Mouse (Mus musculus) lung, postnatal 4 days (tissue): ENCODE measurements around the gene Tmem132c.
A peak's percentile ranks its signal among the peaks of the same experiment; 100 is the strongest.

Source experiments
- DNase-seq, 2 experiments: peaks; one replicate each; pipeline ENCODE4 v3.0.0; 2021

Gene Tmem132c

DNA sequence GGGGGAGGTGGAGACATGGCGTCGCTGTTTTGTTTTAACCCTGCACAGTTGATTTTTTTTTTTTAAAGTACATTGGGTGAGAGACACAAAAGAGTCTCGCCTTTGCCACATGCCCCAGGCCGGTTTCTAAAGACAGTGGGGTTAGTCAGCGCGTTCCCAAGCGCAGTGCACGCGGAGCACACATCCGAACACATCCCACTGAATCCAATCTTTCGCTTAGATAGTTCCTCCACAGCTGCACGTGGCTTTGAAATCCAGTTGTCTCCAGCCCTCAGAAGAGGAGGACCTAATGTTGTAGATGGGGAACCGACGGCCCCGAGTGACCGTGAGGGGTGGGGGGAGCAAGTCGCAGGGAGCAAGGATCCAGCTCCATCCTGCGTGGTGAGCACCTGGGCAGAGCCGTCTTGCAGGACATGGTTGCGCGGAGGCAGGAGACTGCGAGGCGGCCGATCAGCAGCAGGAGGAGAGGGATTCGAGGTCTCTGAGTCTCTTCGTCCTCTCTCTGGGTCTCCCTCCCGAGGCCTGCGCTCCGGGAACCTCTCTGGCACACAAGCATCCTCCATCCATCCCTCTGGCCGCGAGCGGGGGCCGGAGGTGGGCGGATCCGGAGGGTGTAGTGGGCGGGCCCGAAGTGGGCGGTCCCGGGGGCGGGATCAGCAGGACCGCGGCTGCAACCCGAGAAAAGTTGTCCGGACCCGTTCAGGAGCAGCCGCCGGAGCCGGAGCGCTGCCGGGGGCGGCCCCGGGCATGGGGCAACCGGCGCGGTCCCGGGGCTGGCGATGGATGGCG lies at the start of gene Tmem132c:
TSS of gene Tmem132c (plus strand) at position 673 of the 789 bp plus-strand sequence.
- DNase-seq: peak; percentile 91 to 93

DNA sequence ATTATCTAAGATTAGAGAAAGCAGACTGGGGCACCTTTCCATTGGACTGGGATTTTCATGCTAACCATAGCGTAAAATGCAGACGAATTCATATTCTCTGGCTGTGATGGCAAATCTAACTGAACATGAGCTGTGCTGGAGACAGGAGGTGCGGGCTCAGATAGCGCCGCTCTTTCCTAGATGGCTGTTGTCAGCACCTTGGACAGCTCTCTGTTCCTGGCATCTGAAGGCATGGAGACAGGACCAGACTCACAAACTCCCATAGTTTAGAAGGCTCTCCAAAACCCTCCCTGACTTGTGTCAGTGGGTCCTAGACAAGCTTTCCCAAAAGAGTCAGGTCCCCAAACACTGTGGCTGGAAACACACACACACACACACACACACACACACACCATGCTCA lies 49.7 kb upstream of the Tmem132c start:
- DNase-seq: peak; percentile 24 to 39

DNA sequence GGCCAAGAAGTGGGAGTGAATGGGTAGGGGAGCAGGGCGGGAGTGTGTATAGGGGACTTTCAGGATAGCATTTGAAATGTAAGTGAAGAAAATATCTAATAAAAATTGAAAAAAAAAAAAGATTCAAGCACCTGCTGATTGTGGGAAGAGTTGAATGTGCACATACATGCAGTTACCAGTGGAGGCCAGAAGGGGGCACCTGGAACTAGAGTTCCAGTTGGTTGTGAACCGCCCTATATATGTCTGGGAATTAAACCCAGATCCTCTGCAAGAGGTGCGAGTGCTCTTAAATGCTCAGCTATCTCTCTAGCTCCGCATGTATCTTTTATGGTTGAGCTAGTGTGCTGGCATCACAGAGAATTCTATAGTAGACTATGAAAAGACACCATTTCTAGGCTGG lies 42.8 kb upstream of the Tmem132c start:
- DNase-seq: peak in 1 of 2 experiments; percentile 5

DNA sequence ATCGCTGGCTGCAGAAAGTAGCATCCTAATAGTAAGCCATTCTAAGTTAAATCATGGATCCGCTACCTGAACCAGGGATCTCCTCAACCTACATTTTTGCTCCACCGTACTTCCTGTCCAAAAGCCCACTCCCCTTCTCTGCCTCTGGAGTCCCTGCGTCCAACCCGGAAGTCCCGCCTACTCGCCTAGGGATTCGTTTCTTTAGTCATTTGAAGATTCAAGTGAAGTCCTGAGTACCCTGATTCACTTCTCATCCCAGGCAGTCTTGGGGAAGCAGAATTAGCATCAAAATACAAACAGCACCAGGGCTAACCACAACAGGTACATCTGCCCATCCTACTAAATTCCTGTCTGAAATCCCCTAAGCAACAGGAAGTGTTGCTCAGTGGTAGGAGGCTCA lies 36.7 kb upstream of the Tmem132c start:
- DNase-seq: no peak

DNA sequence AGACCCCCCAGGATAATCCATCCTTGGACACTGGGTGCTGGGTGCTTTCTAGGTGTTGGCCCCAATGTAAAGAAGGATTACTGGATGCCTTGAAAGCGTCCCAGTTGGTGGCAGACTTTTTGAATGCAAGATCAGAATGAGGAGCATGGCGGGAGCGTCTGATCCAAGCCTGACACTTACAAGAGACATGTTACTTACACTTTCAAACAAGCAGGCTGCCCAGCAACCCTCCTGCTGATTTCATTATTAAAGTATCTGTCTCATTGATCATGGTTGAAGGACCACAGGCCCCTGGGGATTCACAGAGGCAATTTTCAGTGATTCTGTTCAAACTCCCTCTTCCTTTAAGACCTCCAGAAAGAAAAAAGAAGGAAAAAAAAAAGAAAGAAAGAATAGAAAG lies 25.2 kb upstream of the Tmem132c start:
- DNase-seq: no peak

DNA sequence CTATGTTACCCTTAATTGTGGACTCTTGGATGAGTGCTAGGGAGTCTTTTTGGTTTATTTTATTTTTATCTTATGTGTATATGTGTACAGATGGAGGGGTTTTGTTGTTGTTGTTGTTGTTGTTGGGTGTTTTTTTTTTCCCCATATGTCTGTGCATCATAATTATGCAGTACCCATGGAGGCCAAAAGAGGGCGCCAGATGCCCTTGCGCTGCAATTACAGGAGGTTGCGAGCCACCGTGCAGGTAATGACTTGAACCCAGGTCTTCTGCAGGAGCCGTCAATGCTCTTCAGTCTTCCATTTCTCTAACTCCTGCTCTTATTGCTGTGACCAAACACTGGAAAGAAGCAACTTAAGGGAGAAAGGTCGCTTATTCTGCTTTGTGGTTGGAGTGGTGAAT lies 23.9 kb upstream of the Tmem132c start:
- no peak for DNase-seq

DNA sequence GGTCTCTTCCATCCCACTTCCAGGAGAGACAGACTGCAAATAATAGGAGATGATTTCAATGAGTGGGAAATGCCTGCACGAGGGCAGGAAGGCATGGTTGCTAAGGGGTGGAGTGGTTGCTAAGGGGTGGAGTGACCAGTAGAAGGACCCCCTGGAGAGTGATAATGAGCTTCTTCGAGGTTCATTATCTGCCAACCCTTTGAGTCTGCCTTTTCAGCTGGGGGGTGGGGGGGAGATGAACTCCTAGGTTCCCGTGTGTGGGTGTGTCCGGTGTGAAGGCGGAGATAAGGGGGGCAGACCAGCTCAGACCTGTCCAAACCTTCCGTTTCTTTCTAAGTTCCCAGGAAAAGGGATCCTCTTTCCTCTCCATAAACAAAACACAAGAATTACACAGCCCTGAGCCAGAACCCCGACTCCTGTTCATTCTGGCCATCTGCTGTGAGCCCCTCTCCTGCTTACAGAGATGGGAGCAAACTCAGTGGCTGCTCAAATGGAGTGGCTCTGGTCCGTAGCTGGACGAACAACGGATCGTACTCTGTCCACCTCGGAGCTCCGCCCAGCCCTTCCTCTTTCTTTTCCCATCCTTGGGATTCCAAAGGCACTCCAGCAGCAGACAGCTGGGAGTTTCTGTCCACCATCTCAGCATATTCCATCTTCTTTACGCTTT lies 13.5 kb upstream of the Tmem132c start:
- DNase-seq: no peak

DNA sequence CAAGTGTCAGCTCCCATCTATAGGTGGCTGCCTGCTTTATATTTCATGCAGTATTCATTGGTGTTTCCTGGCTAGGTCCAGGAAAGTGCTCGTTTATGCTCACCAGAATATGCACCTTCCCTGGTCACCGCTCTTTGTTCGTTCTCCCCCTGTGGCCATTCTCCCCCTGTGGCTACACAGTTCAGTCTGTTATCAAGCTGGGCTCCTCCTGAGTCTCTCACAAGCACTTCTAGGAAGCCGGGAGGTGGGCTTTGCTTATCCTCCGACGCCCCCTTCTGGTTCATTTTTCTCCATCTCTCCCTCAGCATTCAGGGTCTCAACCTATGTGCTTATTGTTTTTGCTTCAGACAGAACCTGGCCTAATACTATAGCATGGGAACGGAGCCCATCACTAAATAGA lies 6.9 kb upstream of the Tmem132c start:
- no peak for DNase-seq

DNA sequence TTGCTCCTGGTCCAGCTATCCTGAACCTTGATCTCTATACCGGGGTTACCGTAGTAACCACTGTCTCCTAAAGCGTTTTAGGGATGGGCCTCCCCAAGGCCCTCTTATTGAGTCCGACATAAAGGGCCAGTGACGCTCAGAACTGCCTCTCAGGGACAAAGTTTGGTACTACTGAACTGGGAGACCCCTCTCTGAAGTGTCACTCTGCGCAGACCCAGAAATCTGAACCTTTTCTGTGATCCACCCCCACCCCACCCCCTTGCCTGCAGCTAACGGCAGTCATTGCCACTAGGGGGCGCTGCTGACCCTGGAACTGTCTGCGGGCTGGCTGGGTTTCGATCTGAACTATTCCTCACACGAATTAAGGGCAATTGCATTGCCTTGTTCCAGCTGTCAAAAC lies 6.4 kb upstream of the Tmem132c start:
- peak; percentile 73 to 83 for DNase-seq

DNA sequence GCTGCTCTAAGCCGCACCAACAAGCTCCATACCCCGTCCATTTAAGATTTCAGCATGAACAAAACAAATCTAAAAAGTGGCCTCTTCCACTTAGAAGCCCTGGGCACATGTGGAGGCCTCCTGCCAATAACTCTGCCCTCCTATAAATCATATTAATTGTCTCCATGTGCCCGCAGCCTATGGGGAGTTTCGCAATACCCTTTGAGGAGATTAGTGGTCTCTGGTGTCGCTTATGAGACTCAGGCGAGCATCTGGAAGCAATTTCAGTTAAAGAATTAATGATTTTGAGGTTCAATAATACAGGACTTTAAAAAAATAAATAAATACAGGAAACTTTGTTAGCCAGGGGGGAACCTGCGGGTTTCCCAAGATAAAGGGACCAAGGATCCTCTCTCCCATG lies 1.9 kb upstream of the Tmem132c start:
- no peak for DNase-seq

DNA sequence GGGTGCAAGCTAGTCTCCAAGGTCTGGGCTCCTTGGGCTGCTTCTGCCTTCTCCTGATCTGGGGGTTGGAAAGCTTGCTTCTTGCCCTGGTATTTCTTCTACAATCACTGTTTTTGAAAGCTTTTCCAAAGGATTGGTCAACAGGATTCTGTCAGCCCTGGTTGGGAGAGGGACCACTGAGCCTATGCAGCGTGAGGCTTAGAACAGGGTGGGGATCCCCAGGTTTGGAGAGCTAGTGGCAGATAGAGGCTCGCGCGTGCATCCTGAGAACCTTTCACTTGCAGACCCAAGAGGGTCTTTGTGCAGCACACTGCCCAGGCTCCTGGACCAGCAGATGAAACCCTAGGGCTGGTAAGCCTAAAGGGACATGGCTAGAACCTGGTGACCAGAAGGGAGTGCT lies 962 bp upstream of the Tmem132c start:
- no peak for DNase-seq

DNA sequence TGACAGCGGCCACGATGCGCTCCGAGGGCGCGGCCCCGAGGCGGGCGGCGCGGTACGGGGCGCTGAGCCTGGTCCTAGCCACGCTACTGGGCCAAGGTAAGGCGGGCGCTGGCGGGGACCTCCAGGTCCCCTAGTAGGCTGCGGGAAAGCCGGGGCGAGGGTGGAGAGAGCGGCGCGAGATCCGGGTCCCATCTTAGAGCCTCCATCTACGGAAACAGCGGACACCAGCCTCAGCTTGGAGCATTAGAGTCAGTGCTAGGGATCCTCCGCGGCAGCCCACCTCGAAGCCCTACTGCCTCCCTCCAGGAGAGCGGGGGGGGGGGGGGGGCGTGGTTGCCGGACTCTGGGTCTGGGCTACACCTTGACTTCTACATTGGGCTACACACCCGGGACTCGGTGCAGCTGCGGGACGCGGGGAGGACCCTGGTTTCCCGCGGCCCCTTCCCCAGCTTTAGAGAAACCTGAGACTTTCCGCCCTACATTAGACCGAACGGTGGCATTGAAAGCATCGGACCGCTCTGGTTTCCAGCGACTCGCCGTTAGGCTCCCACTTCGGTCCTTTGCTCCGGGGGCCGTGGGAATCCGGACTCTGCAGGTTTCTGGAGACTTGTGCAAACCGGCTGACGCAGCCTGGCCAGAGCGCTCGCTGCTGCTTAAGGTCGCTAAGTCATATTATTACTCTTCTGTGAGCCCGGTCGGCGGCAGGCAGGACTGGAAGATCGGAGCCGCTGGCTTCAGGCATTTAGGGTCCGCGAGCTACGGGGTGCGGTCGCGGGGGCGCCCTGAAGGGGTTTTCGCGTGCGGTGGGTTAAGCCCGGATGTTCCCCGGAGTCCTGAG lies 536 bp downstream of the Tmem132c start:
- DNase-seq: peak; percentile 23 to 43

DNA sequence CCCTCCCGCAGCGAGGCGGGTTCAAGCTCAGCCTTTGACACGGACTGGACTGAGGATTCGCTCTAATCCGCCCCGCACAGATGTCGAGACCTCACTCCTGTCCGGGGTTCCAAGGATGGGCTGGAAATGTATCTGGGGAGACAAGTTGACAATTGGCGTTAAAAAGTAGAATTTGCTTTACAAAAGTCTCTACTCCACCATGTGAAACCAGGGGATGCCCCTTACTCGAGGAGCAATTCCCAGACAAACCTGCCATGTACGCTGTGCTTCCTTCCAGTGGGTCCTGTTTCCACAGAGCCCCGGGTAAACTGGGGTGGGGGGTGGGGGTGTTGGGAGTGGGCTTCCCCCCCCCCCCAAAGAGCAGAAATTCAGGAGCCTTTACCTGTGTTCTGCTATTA lies 1.2 kb downstream of the Tmem132c start:
- no peak for DNase-seq

DNA sequence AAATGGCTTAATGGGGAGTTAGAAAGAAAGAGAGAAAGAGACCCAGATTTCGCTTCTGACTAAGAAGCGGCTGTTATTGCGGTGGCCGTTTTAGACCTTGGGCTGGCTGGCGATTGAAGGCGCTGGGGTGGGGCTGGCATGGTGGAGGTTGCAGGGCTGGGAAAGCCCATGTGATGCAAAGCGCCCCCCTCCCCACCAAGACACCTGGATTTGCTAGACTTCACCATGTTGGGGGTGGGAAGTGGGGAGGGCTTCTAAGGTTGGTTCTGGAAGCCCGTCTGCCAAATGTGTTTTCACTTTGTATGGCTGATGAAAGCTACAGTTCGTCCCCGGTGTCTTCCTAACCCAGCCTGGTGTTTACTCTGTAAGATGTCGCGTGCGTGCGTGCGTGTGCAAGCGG lies 1.6 kb downstream of the Tmem132c start:
- no peak for DNase-seq

DNA sequence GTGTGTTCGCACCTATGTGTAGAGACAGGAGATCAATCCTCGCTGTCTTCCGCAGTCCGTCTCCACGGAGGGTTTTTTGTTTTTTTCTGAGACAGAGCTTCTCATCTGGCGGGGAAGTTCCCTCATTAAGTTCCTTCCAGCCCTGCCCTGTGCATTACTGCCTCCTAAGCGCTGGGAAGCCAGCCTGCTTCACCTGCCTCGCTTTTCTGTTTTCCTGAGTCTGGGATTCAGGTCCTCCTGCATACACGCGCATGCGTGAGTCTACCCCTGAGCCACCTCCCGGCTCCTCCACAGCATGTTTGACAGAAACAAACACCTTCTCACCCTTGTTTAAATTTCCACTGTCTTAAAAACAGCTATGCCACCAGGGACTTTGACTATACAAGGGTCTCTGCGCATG lies 2.0 kb downstream of the Tmem132c start:
- no peak for DNase-seq

DNA sequence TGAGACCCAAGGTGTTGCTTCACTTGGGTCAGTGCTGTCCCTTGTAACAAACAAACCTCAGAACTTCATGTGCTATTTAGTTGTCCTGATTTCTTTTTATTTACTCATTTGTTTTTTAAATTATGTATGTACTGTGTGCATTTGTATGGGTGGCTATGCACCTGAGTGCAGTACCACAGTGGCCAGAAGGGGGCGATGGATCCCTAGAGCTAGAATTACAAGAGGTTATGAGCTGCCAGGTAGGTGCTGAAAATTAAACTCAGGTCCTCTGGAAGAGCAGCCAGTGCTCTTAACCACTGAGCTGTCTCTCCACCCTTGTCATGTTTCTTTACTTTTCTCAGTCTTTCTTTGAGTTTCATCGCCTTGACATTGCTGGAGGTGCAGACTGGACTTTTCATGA lies 11.7 kb downstream of the Tmem132c start:
- DNase-seq: no peak

DNA sequence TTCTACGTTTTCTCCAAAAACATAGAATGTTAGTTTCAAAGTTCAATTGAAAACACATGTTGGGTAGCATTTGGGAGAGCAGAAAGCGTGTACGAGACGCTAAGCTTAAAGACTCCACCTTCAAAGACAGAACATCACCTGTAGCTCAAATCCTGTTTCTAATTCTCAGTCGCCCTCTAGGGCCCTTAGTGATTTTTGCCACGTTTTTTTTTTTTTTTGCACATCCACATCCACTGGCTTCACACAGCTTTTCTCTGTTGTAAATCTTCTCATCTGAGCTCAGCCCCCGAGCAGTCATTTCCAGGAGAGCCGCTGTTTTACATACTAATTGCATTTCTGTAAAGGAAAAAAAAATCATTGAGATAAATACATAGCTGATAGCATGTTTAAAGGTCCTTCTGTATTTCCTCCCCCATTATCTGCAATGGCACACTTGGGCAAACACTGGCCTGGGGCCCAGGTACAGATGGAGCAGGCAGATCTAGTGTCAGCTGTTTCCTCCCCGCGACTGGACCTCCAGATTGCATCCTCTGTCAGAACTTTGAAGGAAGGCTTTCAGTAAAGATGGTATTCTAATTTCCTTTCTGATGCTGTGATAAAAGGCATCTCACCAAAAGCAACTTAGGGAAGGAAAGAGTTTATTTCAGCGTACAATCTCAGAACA lies 15.5 kb downstream of the Tmem132c start:
- DNase-seq: no peak

DNA sequence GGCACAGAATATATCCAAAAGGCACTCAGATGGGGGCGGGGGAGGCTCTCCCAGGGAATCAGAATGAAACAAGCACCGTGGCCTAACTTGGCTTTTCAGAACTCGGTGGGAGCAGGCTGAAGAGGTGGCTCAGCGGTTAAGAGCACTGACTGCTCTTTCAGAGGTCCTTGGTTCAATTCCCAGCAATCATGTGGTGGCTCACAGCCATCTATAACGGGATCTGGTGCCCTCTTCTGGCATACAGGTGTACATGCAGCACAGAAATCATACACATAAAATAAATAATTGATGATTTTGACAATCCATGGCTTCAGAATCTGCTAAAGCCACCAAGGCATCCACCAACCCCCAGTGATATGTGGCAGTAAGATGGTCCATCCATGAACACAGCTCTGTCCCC lies 20.5 kb downstream of the Tmem132c start:
- no peak for DNase-seq

DNA sequence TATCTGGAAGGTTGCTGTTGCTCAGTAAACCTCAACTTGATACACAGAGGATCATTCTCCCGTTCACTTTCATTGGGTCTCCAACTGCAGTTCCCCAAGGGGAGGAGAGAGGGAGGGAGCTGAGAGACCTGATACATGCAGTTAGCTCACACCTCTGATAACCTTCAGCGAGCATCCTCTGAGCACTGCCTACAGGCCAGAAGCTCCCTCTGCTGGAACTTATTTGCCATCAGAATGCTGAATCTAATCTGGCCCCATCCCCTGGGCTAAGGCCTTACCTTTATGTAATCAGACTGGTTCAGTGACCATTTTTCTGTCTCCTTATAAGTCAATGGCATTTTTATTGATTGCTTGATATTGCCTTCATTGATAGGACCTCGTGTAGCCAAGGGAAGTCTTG lies 29.5 kb downstream of the Tmem132c start:
- DNase-seq: no peak

DNA sequence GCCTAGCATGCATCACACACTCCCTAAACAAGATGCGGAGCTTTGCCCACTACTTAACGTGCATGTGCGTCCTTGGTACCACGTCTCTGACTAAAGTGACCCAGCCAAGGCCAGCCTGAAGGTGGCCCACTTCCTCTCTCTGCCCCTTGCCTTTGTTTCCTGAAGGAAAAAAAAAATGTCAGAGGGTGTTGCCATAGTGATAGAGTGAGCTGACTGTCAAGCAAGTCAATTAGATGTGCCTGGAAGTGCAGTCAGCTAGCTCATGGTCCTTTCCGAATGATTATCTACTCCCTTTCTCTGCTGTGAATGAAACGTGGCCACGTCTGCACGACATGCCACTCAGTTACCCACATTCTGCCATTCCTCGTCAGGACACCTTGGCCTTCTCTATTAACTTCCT lies 37.9 kb downstream of the Tmem132c start:
- DNase-seq: no peak

DNA sequence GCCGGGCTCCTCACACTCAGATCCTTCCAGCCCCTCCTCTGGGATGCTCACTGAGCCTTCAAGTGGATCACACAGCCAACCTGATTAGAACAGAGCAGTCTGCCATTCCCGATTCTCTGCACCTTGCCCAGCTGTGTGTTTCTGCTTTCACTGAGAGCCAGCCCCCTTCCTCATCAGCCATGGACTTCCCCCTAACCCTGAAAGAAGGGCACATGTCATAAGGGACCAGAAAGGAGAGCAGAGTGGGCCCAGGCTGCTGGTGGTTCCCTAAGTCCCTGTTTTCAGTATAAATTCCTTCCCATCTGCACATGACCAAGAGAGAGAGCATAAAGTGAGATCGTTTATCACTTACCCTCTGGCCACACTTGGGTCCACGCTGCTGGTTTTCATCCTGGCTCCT lies 39.6 kb downstream of the Tmem132c start:
- no peak for DNase-seq

DNA sequence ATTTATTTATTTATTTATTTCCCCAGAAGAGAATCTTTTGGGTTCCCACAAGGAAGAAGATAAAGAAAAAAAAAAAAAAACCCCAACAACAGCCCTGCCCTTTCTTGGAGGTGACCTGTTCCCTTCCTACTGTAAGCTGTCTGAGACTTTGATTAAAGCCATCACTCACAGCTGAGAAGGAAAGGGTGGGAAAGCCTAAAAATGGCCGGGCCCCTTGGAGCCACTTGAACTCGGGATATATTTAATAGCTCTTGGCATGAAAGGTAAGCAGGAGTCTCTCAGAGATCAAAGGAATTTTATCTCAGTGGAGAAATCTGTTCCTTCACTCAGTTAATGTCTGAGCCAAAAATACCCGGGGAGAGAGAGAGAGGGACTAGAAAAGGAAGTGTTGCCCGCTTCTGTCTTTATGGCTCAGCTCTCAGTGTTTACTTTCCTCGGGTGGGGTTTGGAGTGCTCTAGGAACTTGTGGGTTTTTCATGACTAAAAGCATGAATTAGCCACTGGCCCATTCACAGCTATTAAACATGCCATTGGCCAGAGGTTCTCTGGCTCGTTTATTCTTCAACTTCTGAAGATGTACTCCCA lies 41.0 kb downstream of the Tmem132c start:
- peak; percentile 20 to 57 for DNase-seq

DNA sequence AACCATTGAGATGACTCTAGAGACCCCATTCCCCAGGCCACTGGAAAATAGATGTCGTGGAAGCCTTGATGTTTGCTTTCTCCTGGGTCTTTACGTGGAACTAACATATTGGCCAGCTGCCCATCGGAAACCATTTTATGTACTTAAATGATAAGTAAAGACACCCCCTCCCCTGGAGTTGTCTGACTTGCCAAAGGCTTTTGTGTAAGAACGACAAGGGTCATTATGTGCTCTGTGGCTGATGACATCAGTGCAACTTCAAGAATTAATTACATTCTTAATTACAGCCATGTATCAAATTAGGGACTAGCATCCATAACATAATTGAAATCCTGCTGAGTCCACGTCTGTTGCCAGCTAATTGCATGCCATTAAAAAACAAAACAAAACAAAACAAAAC lies 45.3 kb downstream of the Tmem132c start:
- DNase-seq: no peak
